Mouse (Mus musculus) cerebellum, postnatal 25 days (tissue): ENCODE results near the gene Bglap.
"Not testable (repeated sequence)": the region's sequence is repeated elsewhere in the genome, so short reads cannot be mapped to it uniquely, and the experiment has no call there.

ENCODE experiments used
- DNase-seq, 2 experiments: peaks; one replicate each; pipeline ENCODE4 v3.0.0; 2021; ENCODE audit warnings: mixed read lengths in 2 of 2

Gene Bglap

DNA sequence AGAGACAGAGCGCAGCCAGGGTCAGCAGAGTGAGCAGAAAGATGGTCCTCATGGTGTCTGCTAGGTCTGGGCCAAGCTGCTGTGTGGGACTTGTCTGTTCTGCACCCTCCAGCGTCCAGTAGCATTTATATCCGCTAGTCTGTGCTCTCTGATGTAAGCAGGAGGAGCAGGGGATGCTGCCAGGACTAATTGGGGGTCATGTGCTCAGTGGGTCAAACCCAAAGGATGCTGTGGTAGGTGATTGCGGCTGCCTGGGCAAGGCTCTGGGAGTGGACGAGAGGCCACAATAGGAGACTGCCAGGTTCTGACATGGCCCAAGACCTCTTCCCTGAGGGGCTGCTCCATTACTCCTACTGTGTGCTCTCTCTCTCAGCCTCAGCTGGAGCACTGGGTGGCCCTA lies at the start of gene Bglap:
Gene Bglap (minus strand): TSS at position 101 of the 400 bp plus-strand sequence.
- no peak for DNase-seq

DNA sequence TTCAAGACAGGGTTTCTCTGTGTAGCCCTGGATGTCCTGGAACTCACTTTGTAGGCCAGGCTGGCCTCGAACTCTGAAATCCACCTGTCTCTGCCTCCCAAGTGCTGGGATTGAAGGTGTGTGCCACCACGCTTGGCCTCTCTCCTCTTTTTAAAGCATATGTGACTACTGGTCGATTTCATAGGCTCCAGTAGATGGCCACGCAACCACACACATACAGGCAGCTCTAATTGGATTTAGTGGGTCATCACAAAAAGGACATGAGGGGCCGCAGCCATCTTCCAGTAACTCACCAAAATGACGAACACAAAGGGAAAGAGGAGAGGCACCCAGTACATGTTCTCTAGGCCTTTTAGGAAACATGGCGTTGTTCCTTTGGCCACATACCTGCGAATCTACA lies 44.4 kb upstream of the Bglap start:
- not testable (repeated sequence) for DNase-seq

DNA sequence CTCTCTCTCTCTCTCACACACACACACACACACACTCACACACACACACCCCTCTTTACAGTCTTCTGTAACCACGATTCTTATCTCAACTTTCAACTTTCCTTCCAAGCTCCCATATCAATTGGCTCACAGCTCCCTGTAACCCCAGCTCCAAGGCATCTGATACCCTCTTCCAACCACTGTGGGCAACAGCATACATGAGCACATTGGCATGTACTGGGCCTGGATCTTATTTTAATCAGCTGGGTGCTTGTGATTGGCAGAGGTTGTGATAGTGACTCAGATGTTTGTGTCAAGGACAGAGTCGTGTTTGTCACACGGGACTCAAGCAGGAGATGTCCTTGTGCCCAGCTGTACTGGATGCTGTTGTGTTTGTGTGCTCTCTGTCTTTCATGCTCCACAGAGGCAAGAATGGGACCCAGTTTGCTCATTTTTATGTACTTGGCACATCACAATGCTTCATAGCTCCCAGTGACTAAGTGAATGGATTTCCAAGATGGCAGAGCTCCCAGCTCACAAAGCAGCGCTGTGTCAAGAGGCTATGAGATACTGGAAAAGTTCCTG lies 43.2 kb upstream of the Bglap start:
- DNase-seq, result no peak

DNA sequence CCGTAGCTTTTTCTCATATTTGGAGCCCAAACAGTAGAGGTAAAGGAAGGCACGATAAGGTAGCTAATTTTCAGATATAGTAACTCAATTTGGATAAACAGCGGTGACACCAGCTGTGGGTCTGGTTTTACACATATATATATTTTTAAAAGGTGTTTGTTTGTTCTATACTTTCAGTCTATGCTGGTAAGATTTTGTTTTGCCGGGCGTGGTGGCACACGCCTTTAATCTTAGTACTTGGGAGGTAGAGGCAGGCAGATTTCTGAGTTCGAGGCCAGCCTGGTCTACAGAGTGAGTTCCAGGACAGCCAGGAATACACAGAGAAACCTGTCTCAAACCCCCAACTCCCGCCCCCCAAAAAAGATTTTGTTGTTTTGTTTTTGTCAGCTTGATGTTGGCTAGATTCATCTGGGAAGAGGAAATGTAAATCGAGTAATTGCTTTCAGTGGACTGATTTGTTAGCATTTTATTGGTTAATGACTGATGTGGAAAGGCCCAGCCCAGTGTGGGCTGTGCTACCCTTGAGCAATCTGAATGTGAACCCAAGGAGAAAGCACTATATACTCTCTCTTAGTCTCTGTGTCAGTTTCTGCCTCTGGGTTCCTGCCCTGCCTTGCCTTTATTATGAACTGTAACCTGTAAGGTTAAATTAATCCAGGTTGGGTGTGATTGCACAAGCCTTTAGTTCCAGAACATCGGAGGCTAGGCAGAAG lies 41.6 kb upstream of the Bglap start:
- no peak for DNase-seq

DNA sequence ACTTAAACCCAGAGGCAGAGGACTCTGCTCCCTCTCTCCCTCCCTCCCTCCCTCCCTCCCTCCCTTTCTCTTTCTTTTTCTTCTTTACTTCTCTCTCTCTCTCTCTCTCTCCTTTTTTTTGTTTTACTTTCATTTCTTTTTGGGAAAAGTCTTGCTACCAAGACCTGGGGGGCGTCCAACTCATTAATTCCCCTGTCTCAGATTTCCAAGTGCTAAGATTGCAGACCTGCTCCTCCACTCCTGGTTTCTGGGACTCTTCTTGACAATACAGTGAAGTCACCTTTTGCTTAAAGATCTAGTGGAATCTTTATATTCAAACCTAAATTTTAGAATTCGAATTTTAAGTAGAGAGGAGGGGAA lies 41.0 kb upstream of the Bglap start:
- no peak for DNase-seq

DNA sequence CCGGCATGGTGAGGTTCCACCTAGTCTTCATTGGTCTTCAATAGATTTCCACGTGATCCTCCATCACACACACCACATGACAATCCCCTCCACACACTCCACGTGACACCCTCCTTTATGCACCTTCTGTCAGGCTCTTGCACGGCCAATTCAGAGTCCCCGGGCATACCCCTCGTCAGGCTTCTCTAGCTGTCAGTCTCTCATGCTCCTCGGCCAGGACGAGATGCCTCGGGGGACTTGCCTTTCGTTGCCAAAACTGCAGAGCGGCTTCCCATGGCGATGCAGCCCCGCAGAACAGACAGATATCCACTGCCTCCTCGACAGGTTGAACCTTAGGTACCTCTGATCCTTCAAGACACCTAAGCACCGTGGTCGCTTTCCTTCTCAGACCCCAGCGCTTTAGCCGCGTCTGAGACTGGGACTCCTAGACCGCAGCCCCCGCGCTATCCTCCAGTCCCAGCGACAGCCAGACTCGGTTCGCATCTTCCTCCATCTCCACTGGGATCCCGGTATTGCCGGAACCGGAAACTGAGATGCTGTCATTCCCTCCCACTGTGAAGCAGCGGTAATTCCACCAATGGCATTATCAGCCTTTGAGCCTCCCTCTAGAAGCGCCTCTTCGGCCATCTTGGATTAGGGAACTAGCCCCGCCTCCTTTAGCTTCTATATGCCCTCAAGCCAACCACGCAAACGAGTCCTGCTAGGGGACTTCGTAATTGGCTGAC lies 40.5 kb upstream of the Bglap start, which contains the start of gene Slc25a44:
Gene Slc25a44 (minus strand): TSS at position 535 of the 725 bp plus-strand sequence.
- peak; percentile 94 to 95 for DNase-seq

DNA sequence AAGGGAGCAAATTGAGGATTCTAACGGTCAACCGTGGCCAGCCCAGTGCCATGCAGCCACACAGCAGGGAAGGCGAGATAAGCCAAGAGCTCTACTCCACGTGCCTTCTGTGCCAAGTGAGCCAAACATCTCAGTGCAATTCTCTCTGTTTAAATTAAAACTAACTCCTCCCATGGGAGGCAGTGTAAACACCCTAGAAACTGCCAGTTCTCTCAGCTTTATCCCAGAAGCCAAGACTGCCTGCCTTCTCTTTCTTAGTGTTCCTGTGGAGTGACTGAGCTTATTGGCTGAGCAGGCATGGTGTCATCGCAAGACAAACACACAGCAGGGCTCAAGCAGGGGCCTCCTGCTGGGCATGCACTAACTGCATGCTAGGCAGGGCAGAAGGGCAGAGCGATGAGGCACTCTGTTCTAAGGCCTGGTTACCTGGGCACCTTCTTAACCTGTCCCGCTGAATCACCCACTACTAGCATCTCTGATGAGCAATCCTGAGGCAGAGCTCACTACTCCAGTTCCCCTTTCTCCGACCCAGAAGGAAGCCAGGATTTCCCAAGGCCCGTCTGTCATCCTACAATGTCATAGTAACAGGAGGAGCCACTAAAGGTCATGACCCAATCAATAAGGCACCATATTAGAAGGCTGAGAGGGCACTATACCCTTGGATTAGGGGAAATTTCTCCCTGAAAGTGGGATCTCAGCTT lies 37.9 kb upstream of the Bglap start:
- peak; percentile 79 to 85 for DNase-seq

DNA sequence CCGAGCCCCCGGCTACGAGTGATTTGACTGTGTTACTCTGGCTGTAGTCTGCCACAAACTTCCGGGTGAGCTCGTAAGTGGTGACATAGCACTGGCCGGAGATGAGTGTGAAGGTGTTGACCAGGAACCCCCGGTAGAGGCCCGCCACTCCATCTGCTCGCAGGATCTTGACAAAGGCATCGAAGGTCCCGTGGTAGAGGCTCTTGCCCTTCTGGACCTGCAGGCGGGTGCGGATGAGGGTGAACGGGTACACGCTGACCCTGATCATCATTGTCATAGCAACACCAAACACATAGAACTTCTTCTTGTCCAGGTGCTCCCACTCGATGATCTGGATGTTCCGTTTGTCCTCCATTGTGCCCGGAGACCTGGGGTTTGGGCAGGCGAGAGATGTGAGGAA lies 36.5 kb upstream of the Bglap start:
- no peak for DNase-seq

DNA sequence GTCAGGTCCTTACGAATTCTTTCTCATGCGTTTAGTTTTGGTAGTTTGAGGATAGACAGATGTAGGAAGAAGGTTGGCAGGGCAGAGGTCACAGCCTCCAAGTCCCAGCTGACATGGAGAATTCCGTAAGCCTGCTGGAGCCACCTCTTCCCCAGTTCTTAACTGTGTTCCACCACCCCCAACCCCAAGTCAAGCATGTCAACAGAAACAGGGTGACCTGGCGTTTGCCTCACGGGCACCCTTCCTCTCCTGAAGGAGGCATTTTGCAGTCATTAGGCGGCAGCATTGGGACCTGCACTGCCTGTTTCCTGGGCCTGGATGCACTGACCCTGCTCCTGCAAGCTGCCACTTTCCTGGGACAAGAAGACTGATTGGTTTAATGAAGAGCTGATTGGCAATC lies 33.8 kb upstream of the Bglap start:
- no peak for DNase-seq

DNA sequence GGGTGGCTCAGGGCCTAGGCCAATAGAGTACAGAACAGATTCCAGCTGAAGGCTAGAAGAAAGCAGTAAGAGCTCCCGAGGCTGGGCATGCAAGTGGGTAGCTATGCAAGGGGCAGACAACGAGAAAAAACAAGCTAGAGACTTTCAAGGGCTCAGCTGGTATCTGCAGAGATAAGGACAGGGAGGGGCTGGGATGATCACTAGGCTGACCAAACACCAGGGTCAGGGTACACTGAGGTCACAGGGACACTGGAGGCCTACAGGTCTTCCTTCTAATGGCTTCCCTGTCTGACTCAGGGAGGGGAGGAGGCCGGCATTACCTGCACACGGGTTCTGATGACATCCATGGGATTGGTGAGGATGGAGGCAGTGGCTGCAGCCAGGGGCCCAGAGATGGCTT lies 31.4 kb upstream of the Bglap start:
- no peak for DNase-seq

DNA sequence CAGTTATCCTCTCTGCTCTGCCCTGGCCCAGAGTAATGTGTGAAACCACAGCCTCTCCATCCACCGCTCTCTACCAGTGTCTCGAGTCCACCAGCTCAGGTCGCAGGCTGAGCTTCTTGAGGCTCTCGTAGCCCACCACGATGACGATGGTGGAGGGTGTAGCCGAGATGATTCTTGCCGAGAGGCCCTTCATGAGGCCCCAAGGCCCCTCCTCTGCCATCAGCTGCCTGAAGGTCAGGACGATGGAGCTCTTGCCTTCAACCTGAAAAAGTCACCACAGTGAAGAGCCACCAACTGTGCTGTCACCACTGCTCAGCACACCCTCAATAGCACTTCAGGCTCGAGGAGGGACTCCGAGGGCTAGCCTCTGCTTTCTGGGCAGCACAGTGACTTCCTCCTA lies 28.4 kb upstream of the Bglap start:
- no peak for DNase-seq

DNA sequence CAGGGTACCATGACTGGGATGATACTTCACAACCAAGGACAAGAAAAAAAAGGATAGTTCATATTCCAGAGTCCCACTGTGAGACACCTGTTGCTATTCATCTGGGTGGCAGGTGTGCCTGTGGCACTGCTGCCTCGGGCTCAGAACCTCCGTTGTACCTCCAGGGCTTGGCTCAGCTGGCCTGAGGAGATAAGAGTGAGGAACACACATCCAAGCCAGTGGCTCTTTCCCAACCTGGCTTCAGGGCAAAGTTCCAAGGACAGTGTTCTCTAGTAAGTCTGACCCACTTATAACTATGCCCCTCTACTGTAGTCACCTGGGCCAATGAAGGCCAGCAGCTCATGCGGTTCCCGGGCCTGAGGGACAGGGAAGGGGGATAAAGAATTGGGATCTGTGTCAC lies 27.4 kb upstream of the Bglap start:
- DNase-seq, result no peak

DNA sequence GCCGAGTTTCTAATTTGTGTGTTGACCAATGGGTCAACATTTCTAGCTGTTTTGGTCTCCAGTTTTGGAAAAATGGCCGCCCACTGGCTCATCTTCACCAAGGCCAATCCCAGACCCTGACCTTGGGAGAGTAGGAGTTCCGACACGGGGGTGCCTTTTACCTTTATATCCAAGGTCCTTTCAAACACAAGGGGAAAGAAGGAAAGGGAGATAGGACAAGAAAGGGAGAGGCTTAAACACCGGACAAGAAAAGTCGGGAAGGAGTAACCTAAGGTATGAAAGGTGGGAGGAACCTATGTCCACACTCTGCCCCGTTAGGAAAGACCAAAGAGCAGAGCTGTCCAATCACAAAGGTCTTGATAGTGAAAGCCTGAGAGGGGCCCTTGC lies 26.4 kb upstream of the Bglap start:
- DNase-seq, result no peak

DNA sequence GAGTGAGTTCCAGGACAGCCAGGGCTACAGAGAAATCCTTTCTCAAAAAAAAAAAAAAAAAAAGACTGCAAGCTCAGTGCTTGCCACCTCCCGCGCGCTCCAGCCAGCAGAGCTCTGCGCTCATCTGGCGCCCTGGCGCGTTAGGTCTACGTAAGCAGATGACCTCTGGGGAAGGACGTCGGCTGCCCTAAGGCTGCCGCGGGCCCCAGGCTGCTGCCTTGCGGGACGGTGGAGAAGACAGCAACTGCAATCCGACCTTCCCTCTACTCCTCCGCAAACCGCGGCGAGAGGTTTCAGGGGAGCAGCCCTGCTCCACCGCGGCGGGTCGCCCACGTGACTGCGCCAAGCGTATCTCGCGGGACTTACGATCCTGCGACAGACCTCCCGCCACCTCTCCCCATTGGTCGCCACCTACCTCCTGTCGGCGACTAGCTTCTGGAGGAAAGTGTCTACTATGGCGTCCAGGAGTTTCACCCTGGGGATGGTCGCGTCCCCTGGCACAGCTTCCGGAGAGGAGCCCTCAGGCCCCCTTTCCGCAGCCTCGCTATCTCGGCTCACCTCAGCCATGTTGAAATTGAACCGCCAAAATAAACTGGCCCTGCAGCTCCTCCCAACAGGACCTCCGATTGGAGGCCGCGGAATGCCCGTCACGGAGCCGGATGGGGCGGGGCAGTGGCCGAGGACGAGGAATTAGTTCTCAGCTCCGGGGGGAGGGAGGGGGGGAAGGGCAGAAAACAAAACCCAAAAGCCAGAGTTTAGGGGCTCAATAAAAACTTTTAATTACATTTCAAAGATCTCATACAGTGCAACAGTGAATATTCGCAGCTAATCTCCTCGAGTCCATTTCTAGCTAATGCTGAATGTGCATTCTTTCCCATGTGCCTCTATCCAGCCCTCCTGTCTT lies 25.7 kb upstream of the Bglap start, which contains the start of gene Pmf1:
Gene Pmf1 (minus strand): TSS at position 591 of the 904 bp plus-strand sequence.
- DNase-seq, result peak; percentile 88 to 94

DNA sequence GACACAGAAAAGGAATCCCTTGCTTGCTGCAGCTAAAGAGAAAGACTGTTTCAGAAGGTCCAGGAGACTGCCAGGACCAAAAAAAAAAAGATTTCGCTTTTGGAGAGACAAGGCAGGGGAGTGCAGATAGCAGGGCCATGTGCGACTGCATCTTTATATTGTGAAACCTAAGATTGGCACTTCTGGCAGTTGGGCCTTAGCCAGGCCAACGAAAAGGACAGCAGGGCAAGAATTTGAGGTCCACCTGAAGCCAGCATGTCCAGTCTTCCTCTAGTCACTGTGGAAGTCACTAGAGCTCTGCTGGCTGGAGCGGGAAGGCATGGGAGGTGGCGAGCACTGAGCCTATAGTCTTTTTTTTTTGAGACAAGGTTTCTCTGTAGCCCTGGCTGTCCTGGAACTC lies 24.7 kb upstream of the Bglap start:
- DNase-seq, result no peak

DNA sequence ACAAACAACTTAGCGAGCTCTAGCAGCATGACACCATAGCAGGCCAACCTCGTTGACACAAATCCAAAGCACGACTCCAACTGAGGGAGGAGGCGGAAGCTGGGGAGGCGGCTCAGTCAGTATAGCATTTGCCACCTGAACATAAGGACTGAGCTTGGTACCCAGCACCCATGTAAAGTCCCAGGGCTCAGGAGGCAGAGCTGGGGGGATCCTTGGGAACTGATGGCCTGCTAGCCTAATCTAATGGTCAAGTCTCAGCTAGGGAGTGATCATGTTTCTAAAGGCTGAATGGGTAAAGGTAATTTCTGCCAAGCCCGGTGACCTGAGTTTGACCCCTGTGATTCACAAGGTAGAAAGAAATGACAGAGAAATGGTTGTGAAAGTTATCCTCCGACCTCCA lies 23.3 kb upstream of the Bglap start:
- DNase-seq, result no peak

DNA sequence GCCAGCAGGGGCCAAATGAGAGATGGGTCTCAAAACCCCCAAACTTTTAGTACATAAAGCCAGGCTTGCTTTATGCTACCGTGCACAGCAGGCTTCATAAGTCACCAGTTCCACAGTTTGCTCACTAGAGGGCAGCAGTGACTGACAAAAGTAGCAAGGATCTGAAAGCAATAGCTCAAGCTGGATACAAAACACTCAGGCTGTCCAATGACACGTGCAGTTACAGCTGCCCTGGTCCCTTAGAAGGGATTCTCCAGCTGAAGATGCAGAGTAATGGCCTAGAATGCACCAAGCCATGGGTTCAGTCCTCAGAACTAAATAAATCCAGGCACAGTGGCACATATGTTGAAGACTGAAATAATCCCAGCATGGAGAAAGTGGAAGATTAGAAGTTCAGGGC lies 22.8 kb upstream of the Bglap start:
- peak; percentile 68 to 78 for DNase-seq

DNA sequence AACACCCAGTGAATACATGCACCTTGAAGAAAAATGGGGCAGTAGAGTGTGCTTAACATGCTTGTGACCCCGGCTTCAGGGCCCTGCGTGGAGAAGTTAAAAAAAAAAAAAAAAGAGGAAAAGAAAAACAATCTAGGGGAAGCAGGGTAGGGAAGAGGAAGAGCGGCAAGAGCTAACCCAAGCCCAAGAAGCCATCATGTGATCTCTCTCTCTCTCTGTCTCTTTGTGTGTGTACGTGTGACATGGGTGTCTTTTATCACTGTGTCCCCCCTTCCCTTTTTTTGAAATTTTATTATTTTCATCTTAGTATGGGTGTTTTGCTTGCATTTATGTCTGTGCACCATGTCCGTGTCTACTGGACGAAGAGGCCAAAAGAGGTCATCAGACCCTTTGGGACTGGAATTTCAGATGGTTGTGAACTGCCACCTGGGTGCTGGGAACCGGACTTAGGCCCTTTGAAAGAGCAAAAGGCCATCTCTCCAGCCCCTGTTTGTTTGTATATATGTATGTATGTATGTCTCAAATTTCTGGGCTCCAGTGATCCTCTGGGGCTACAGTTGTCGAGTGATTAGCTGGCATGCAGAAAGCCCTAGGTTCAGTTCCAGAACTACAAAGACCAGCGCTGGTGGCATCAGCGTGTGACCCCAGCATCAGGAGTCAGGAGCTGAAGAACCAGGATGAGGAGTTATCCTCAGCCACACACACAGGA lies 19.4 kb upstream of the Bglap start:
- DNase-seq, result no peak

DNA sequence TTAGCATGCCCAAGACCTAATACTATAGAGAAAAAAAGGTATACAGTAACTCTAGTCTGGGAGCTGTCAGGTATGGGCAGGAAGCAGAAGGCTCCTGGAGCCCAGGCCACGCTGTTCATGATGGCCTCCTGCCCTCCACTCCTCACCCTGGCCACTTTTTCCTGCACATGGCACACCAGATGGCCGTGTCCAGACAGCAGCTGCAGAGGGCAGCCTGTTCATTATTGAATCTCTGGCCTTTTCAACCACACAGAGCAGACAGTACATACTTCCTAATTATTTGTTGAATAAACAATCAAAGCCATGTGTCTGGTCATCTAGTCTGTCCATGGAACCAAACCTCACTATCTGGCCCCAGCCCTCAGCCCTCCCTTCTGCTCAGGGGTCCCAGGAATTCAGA lies 14.4 kb upstream of the Bglap start:
- peak; percentile 83 to 87 for DNase-seq

DNA sequence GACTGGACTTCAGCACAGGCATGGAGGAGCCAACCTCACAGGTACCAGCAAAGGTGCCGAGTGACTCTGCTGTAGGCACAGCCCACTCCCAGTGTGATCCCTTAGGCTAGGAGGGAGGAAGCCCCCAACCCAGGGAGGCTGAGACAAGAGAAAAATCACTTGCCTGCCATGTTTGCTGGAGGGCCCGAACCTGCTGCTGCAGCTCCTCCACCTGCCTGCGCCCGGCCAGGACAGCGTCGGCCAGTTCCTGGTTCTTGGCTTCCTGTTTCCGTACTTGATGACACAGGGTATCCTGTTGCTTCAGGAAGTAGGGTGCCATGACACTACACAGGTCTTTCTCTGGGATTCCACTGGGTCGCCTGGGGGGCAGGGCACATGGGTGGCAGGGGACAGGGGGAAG lies 11.5 kb upstream of the Bglap start:
- no peak for DNase-seq

DNA sequence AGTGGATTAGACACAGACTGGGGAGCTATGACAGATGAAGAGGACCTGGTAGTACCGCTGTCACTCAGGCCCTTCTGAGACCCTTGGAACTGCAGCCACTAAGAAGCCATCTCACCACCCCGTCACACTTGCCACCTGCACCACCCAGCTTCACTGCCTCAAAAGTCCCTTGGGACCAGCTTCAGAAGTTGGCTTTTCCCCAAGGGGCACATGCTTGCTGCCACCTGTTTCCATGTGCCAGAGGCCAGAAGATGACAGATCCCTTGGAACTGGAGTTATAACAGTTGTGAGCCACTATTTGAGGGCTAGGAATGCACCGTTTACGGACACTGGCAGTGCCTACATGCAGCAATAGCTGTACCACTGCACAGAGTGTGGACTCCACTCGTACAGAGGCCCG lies 11.0 kb upstream of the Bglap start:
- DNase-seq, result no peak
